Mouse (Mus musculus): ENCODE measurements at regions not wholly inside any gene's neighbourhood (a gene's known extent, or its start where the extent isn't known, plus 50 kb on each side); places are given as distances from the start of the nearest gene placed in this dataset.
A peak's percentile ranks its signal among the peaks of the same experiment; 100 is the strongest.

DNA sequence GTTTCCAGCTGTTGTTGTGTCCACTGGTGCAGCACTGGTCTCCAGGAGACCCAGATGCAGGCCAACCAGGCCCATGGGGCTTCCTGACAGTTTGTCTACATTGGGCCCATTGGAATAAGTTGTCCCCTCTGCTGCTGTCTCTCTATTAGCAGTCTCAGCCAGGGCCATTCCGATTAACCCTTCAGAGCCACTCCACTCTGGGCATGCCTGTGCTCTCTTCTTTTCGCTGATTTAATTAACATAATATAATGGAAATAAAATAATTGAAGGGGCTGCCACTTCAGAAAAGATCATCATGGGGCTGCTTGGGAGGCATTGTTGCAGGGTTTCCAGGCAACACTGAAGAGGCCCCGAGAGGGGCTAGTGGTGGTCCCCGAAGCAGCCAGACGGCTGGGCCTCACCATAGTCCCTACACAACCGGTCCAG is 231.5 kb downstream of the Mycn start:
- DNase-seq (ENCODE audit: low spot score in 2 of 2), result no peak

- DNase-seq (ENCODE audit: low spot score in 2 of 2), result no peak
These were observed 232.7 kb downstream of the Mycn start for GRCm38 (mm10) chr12:12708954-12709523.

- no peak for DNase-seq (ENCODE audit: low spot score in 2 of 2)
These were observed 235.3 kb downstream of the Mycn start for GRCm38 (mm10) chr12:12706326-12706920.

DNA sequence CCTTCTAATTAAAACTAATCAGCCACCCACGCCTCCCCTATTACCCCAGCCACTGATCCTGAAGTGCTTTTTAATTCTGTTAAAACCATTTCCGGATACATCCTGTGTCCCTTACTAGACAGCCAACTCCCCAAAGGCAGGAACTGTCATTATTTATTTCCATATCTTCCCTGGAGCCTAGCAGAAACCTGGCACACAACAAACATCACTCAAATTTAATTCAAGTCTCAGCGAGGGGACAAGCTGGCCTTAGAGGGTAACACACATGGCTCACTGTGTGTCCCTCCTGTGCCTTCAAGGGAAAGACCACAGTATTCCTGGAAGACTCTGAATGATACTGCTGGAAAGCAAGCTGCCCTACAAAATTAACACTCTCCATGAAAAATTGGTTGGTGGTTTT is 240.0 kb downstream of the Mycn start:
- DNase-seq (ENCODE audit: low spot score in 2 of 2), result no peak

GRCm38 (mm10) chr12:12701060-12701667 is 240.6 kb downstream of the Mycn start:
- no peak for DNase-seq (ENCODE audit: low spot score in 2 of 2)

DNA sequence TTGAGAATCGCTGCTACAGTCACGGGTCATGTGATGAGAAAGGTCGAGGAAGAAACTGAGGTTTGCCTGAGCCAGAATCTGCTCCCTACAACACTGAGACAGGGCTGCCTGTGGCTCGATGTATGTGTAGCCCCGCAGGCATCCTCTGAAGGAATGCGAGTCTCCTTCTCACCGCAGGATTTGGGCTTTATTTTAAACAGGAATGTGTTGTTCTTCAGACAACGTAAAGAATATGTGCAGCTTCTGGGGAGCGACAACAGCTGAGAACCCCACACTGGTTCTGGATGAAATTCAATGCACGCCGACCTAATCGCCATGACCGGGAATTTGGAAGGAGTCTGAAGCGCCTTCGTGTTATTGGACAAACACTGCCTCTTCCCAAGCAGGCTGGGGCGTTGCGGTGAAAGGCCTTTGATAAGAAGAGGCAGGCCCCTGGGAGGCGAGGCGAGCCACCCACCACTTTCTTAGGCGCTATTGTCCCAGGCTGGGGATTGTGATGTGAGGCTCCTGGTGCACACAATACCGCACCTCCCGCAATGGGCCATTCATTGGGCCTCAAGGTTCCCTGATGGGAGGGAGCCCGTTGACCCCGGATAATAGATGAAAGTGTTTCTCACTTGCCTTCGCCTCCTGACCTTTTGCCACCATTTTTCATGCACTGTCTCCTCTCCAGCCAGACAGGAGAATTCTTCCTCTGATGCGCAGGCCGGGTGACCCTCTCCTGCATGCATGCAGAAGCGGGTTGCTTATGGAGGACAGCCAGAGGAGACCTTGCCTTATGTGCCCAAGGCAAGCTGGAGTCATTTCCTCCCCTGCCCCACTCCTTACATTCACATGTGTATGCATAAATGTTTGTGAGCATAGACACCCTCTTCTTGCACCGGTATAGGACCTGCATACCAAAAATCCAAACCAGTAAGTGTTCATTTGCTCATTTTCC is 247.6 kb downstream of the Mycn start:
- no peak for DNase-seq (ENCODE audit: low spot score in 2 of 2)

DNA sequence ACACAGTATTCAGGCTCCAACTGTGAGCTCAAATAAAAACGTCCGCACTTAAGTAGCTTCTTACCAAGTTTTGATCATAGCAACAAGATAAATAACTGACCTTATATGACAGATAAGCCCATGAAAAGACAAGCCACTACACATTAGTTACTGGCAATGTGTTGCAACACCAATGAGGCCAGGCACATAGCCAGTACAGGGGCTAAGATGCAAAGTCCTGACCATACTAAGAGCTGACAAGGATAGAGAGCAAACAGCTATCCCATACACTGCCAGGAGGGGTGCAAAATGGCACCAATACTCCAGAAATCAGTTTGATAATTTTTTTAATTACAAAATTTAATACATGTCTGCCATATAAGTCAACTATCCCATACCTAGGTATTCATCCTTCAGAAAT is 254.3 kb downstream of the Mycn start:
- no peak for DNase-seq (ENCODE audit: low spot score in 2 of 2)

GRCm38 (mm10) chr12:12685217-12685522 is 256.5 kb downstream of the Mycn start:
- no peak for DNase-seq (ENCODE audit: low spot score in 2 of 2)

GRCm38 (mm10) chr12:12684481-12685216 is 257.1 kb downstream of the Mycn start:
- DNase-seq (ENCODE audit: low spot score in 2 of 2), result no peak

DNA sequence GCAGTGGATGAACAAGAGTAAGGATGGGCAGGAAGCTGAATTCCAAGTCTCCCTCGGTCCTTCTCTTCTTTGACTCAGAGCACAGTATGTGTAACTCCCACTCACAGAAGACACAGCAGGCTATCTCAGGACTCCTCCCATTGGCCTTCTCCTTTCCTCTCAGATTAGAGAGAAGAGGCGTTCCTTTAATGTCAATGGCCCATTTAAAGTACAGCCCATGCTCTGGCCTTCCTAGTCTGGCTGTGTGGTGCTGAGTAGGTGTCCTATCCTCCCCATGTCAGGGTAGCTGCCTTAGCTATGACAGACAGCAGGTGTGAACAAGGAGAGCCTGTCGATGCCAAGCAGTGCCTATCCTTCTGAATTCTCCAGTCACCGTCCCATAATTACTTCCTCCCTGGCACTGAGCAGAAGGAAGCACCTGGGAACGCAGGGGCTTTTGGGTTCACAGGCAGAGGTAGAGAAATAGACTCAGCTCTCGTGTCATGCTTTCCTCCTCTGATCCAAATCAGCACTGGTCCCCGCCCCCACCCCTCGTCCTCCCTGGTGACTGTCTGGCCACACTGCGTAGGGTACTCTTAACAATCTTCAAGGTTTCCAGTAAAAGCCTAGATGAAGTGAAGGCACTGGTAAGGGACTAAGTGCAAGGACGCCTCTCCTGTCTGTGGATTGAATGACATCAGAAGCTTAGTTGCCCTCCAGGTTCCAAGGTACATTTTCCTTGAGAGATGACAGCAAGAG is 257.8 kb downstream of the Mycn start:
- no peak for DNase-seq (ENCODE audit: low spot score in 2 of 2)

DNA sequence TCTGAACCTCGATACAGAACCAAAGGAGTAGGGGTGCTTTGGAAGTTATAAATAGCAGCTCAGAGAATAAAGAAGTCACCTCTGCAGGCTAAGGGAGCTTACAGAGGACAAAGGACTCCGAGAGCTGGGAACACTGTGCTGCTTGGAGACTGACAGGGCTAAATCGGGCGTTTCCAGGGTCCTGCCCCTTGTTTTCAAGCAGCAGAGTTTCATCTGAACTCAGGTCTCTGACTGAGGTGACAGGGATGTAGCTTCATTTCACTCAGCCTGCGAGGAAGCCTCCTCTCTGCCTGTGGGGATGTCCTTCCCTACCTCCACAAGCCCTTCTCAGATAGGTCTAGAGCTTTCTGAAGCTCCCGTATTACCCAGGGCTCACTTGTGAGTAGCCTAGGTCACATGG is 260.6 kb downstream of the Mycn start:
- DNase-seq (ENCODE audit: low spot score in 2 of 2), result no peak

DNA sequence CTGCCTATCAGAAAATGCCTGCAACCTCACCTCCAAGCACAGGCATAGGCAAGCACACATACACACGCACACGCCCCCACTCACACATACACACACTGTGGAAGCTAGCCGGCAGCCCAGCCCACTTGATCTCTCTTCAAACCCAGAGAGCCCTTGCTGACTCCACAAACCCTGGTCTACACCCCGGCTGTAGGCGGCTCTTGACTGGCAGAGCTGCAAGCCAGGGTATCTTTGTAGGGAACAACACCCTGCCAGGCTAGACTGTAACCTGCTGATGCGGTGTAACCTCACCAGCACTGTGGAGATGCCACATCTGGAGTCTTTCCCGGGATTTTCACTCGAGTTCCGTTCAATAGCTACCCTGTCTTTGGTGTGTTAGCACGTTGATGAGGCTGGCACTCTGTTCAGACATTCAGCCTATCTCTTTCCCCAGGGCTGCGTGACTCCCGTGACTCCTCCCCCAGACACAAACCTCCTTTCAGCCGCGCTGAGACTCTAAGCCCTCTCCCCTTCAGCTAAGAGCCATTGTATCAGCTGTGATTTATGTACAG is 261.3 kb downstream of the Mycn start:
- no peak for DNase-seq (ENCODE audit: low spot score in 2 of 2)

- peak; percentile 29 to 60 for DNase-seq (ENCODE audit: low spot score in 2 of 2)
These were observed 265.0 kb downstream of the Mycn start for GRCm38 (mm10) chr12:12676676-12677075.

DNA sequence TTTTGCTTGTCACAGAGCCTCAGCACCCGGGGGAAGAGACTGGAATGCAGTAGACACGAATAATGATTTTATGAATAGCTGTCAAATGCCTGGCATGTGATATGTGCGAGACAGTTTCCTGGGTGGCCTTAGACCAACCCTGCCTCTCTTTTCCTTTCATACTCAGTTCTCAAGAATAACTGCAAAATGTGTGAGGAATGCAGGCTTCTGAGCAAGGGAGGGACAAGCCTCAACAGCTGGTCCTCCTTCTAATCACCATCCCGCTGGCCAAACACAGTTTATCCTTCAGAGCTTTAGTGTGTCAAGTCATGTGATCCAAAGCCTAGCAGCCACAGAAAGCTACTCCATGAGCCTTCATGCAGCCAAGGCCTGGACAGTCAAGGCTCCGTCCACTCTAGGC is 271.8 kb downstream of the Mycn start:
- no peak for DNase-seq (ENCODE audit: low spot score in 2 of 2)

- no peak for DNase-seq (ENCODE audit: low spot score in 2 of 2)
These were observed 272.8 kb downstream of the Mycn start for GRCm38 (mm10) chr12:12668919-12669318.

DNA sequence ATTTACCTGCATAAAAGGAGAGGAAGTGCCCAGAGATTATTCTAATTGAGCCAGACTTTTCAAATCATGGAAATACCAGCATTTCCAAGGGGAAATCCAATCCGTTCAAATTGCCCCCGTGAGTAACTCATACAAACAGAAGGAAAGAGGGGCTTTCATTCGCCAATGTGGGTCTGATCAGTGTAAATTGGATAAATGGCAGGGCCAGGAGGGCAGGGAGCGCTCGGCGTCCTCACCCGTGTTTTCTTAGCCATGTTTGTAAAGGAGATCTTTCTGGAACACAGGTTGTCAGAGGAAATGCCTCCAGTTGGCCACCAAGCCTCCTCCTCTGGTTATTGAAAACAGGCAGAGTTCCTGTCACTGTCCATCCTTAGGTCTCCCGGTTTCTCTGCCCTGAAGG is 286.1 kb downstream of the Mycn start:
- no peak for DNase-seq (ENCODE audit: low spot score in 2 of 2)

GRCm38 (mm10) chr12:12655184-12655583 is 286.5 kb downstream of the Mycn start:
- DNase-seq (ENCODE audit: low spot score in 2 of 2), result no peak

DNA sequence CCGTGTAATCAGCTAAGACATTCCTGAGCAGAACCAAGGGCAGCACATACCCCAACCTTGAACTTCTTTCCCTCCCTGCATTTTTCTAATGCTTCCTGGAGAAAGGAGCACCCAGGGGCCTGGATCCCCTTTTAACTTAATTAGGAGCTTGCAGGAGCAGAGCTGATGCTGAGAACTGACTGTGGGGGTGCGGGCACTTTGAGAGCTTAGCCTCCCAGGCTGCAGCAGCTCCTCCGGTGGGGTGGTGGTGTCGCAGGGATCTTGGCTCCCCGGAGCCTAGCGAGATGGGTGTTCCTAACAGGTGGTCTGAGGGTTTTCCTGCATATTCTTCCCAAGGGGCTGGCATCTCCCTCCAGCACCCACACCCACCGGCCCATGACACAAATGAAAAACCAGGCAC is 289.4 kb downstream of the Mycn start:
- no peak for DNase-seq (ENCODE audit: low spot score in 2 of 2)

- no peak for DNase-seq (ENCODE audit: low spot score in 2 of 2)
These were observed 291.4 kb downstream of the Mycn start for GRCm38 (mm10) chr12:12650309-12650708.

DNA sequence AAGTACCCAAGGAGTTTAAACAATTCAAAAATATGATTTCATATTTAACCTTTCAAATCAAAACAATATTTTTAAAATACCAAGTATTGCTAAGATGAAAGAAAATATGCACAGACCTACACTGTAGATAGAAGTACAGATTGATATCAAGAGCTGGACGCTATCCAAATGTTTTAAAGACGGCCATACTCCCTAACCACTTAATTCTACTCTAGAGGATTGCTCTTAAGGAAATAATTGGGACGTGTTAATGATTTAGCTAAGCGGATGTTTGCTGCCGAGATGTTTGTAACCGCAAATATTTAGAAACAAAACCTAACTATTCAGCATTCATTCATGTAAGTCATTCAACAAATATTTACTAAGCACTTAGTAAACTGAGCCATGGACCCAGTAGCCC is 294.2 kb downstream of the Mycn start:
- no peak for DNase-seq (ENCODE audit: low spot score in 2 of 2)

All from gastrocnemius, postnatal 4 days (tissue).